Mouse (Mus musculus) erythroblast, embryonic 14.5 days (primary cell): ENCODE measurements at regions not wholly inside any gene's neighbourhood (a gene's known extent, or its start where the extent isn't known, plus 50 kb on each side); places are given as distances from the start of the nearest gene placed in this dataset.

Source experiments
- H3K27me3 ChIP-seq: 2 replicates; pipeline ENCODE4 v1.6.1; 2012; ENCODE audit warnings: inconsistent platforms; ENCODE audit not compliant: control insufficient read depth
- H3K36me3 ChIP-seq: 2 replicates; pipeline ENCODE4 v1.6.1; 2012; ENCODE audit warnings: mild to moderate bottlenecking, inconsistent platforms; ENCODE audit not compliant: control insufficient read depth
- H3K4me1 ChIP-seq: 2 replicates; pipeline ENCODE4 v1.6.1; 2012; ENCODE audit warnings: inconsistent platforms; ENCODE audit not compliant: control insufficient read depth
- H3K4me3 ChIP-seq: replicated peaks from 2 replicates; pipeline ENCODE3; 2012; ENCODE audit warnings: moderate library complexity, mild to moderate bottlenecking, inconsistent platforms
- H3K9me3 ChIP-seq: 2 replicates; pipeline ENCODE4 v1.6.1; 2012; ENCODE audit warnings: low read length, inconsistent platforms, mixed read lengths; ENCODE audit not compliant: control insufficient read depth
- GATA1 ChIP-seq: IDR thresholded peaks from 2 replicates; pipeline ENCODE4 v1.6.1; 2012; ENCODE audit warnings: low read length, inconsistent platforms, mixed read lengths
- TAL1 ChIP-seq: IDR thresholded peaks from 3 replicates; pipeline ENCODE4 v1.6.1; 2012; ENCODE audit warnings: low read length, inconsistent platforms, mixed read lengths

GRCm38 (mm10) chr1:185779604-185780003, 325.0 kb downstream of the Slc30a10 start:
- Histone ChIP-seq H3K27me3 (no peaks in the 10 kb centered on the region), H3K4me1 (no peaks in the 10 kb centered on the region), H3K36me3 (no peaks in the 10 kb centered on the region), H3K9me3 (no peaks in the 10 kb centered on the region; the same call in 1 of the 2 replicates), H3K4me3 (no peak overlapping the region)
- no peak for TF ChIP-seq GATA1
- no peak for TF ChIP-seq TAL1

GRCm38 (mm10) chr1:185802156-185802555, 315.0 kb downstream of the Lyplal1 start:
- Histone ChIP-seq H3K36me3 (no peaks in the 10 kb centered on the region), H3K9me3 (no peaks in the 10 kb centered on the region), H3K4me1 (no peaks in the 10 kb centered on the region), H3K4me3 (no peak overlapping the region), H3K27me3 (no peaks in the 10 kb centered on the region)
- TF ChIP-seq GATA1: no peak
- no peak for TF ChIP-seq TAL1

- no peak for TF ChIP-seq GATA1
- TF ChIP-seq TAL1: no peak
- Histone ChIP-seq H3K27me3 (no peaks in the 10 kb centered on the region), H3K36me3 (no peaks in the 10 kb centered on the region), H3K9me3 (peaks cover 4% of the 10 kb centered on the region), H3K4me1 (no peaks in the 10 kb centered on the region), H3K4me3 (no peak overlapping the region)
Observed at GRCm38 (mm10) chr1:185814901-185815300, 302.2 kb downstream of the Lyplal1 start.

GRCm38 (mm10) chr1:185819044-185819443, 298.1 kb downstream of the Lyplal1 start:
- Histone ChIP-seq H3K4me3 (no peak overlapping the region), H3K36me3 (no peaks in the 10 kb centered on the region), H3K27me3 (no peaks in the 10 kb centered on the region), H3K4me1 (no peaks in the 10 kb centered on the region), H3K9me3 (peaks cover 4% of the 10 kb centered on the region)
- TF ChIP-seq GATA1: no peak
- no peak for TF ChIP-seq TAL1

- Histone ChIP-seq H3K4me3 (no peak overlapping the region), H3K9me3 (no peaks in the 10 kb centered on the region; the same call in 1 of the 2 replicates), H3K4me1 (no peaks in the 10 kb centered on the region), H3K36me3 (no peaks in the 10 kb centered on the region), H3K27me3 (no peaks in the 10 kb centered on the region)
- TF ChIP-seq GATA1 (no peak), TAL1 (no peak)
Observed at GRCm38 (mm10) chr1:185822241-185822640, 294.9 kb downstream of the Lyplal1 start.

GRCm38 (mm10) chr1:185823226-185823625, 293.9 kb downstream of the Lyplal1 start:
- H3K4me1 ChIP-seq: no peaks in the 10 kb centered on the region

GRCm38 (mm10) chr1:185823956-185824355, 293.2 kb downstream of the Lyplal1 start:
- H3K36me3 ChIP-seq: no peaks in the 10 kb centered on the region
- TF ChIP-seq TAL1: no peak
- TF ChIP-seq GATA1: no peak
- H3K9me3 ChIP-seq: no peaks in the 10 kb centered on the region; the same call in 1 of the 2 replicates
- no peaks in the 10 kb centered on the region for H3K4me1 ChIP-seq
- H3K4me3 ChIP-seq: no peak overlapping the region
- no peaks in the 10 kb centered on the region for H3K27me3 ChIP-seq

More at GRCm38 (mm10) chr1:185823226-185823625, 293.9 kb downstream of the Lyplal1 start:
- Histone ChIP-seq H3K9me3 (no peaks in the 10 kb centered on the region; the same call in 1 of the 2 replicates), H3K27me3 (no peaks in the 10 kb centered on the region), H3K4me3 (no peak overlapping the region), H3K36me3 (no peaks in the 10 kb centered on the region)
- TF ChIP-seq TAL1 (no peak), GATA1 (no peak)

GRCm38 (mm10) chr1:185827986-185828385, 289.1 kb downstream of the Lyplal1 start:
- no peaks in the 10 kb centered on the region for H3K36me3 ChIP-seq
- H3K9me3 ChIP-seq: no peaks in the 10 kb centered on the region; the same call in 1 of the 2 replicates
- no peak for TF ChIP-seq GATA1
- no peak for TF ChIP-seq TAL1

GRCm38 (mm10) chr1:185828486-185828885, 288.6 kb downstream of the Lyplal1 start:
- Histone ChIP-seq H3K4me3 (no peak overlapping the region), H3K4me1 (no peaks in the 10 kb centered on the region), H3K9me3 (no peaks in the 10 kb centered on the region; the same call in 1 of the 2 replicates), H3K27me3 (no peaks in the 10 kb centered on the region), H3K36me3 (no peaks in the 10 kb centered on the region)
- no peak for TF ChIP-seq TAL1
- TF ChIP-seq GATA1: no peak

More at GRCm38 (mm10) chr1:185827986-185828385, 289.1 kb downstream of the Lyplal1 start:
- Histone ChIP-seq H3K4me3 (no peak overlapping the region), H3K4me1 (no peaks in the 10 kb centered on the region), H3K27me3 (no peaks in the 10 kb centered on the region)

- no peaks in the 10 kb centered on the region for H3K9me3 ChIP-seq
- H3K36me3 ChIP-seq: no peaks in the 10 kb centered on the region
- no peaks in the 10 kb centered on the region for H3K27me3 ChIP-seq
- H3K4me3 ChIP-seq: no peak overlapping the region
- no peaks in the 10 kb centered on the region for H3K4me1 ChIP-seq
- no peak for TF ChIP-seq TAL1
- TF ChIP-seq GATA1: no peak
Observed at GRCm38 (mm10) chr1:185832059-185832458, 285.1 kb downstream of the Lyplal1 start.
